Mouse (Mus musculus) MEL (cell line): ENCODE results near the gene Slc15a1. TPM values are rescaled to one million over a fixed set of nuclear protein-coding genes. Genes with fewer than 3 reads are reported as not detected.

Experiments used
- DNase-seq: peaks from one replicate; pipeline ENCODE4 v3.0.0; 2011; ENCODE audit warnings: low read depth, low spot score
- H3K27ac ChIP-seq: 2 replicates; pipeline ENCODE4 v1.5.1; 2012; ENCODE audit warnings: low read depth, mild to moderate bottlenecking, control low read depth, low read length, moderate library complexity; ENCODE audit not compliant: control insufficient read depth
- H3K27me3 ChIP-seq, 2 experiments: fragments of 150-350 bp in 1 of 2; sonication (generic) in 1 of 2; 2 replicates each; pipeline ENCODE4 v1.6.1; 2012; ENCODE audit warnings: low read length in 2 of 2, mild to moderate bottlenecking in 2 of 2, improper control_type of control experiment in 1 of 2, moderate library complexity in 1 of 2; ENCODE audit not compliant: insufficient read depth in 2 of 2, control insufficient read depth in 1 of 2
- H3K36me3 ChIP-seq, 2 experiments: 2 replicates each; pipeline ENCODE4 v1.6.1; 2012 to 2014; ENCODE audit warnings: low read length in 2 of 2, improper control_type of control experiment in 1 of 2, inconsistent platforms in 1 of 2, mild to moderate bottlenecking in 1 of 2; ENCODE audit not compliant: insufficient read depth in 2 of 2, control insufficient read depth in 1 of 2
- H3K4me1 ChIP-seq, 2 experiments: fragments of 150-350 bp in 1 of 2; sonication (generic) in 1 of 2; 2 replicates each; pipeline ENCODE4 v1.6.1; 2012; ENCODE audit warnings: low read length in 2 of 2, improper control_type of control experiment in 1 of 2, mild to moderate bottlenecking in 1 of 2; ENCODE audit not compliant: insufficient read depth in 2 of 2, control insufficient read depth in 1 of 2
- H3K4me3 ChIP-seq, 2 experiments: fragments of 150-350 bp in 1 of 2; sonication (generic) in 1 of 2; 2 replicates each; pipeline ENCODE4 v1.5.1; 2012; ENCODE audit warnings: low read depth in 2 of 2, low read length in 2 of 2, mild to moderate bottlenecking in 2 of 2, moderate library complexity in 2 of 2, control low read depth in 1 of 2, improper control_type of control experiment in 1 of 2; ENCODE audit not compliant: control insufficient read depth in 1 of 2, insufficient read depth in 1 of 2
- H3K79me2 ChIP-seq: 2 replicates; pipeline ENCODE4 v1.6.1; 2012; ENCODE audit warnings: mild to moderate bottlenecking, low read length, moderate library complexity; ENCODE audit not compliant: control insufficient read depth, poor library complexity, insufficient read depth
- H3K9ac ChIP-seq: 2 replicates; pipeline ENCODE4 v1.6.1; 2012; ENCODE audit warnings: low read depth, mild to moderate bottlenecking, control low read depth, low read length, moderate library complexity; ENCODE audit not compliant: control insufficient read depth, poor library complexity, severe bottlenecking
- H3K9me3 ChIP-seq: fragments of 150-350 bp; sonication (generic); replicated peaks from 2 replicates; pipeline ENCODE4 v1.6.1; 2012; ENCODE audit warnings: mild to moderate bottlenecking, low read length, improper control_type of control experiment, moderate library complexity; ENCODE audit not compliant: insufficient read depth
- BHLHE40 ChIP-seq: IDR thresholded peaks from 2 replicates; pipeline ENCODE4 v1.6.1; 2012; ENCODE audit warnings: low read depth, mild to moderate bottlenecking, inconsistent platforms, low read length, improper control_type of control experiment, borderline replicate concordance
- CHD2 ChIP-seq: IDR thresholded peaks from 2 replicates; pipeline ENCODE4 v1.6.1; 2011; ENCODE audit warnings: low read length, improper control_type of control experiment
- CTCF ChIP-seq, 3 experiments: IDR thresholded peaks in 2 of 3; conservative IDR thresholded peaks in 1 of 3; 2 replicates each; pipeline ENCODE4 v1.5.1; 2011 to 2012; ENCODE audit warnings: low read length in 3 of 3, low read depth in 2 of 3, mild to moderate bottlenecking in 2 of 3, improper control_type of control experiment in 1 of 3, inconsistent platforms in 1 of 3, mixed read lengths in 1 of 3, moderate library complexity in 1 of 3; ENCODE audit not compliant: control insufficient read depth in 1 of 3, insufficient read depth in 1 of 3, poor library complexity in 1 of 3, severe bottlenecking in 1 of 3
- E2F4 ChIP-seq: IDR thresholded peaks from 2 replicates; pipeline ENCODE4 v1.6.1; 2011; ENCODE audit warnings: low read depth, low read length, improper control_type of control experiment, borderline replicate concordance
- ELF1 ChIP-seq: IDR thresholded peaks from 2 replicates; pipeline ENCODE4 v1.6.1; 2014; ENCODE audit warnings: low read depth, mild to moderate bottlenecking, inconsistent platforms, low read length, improper control_type of control experiment, moderate library complexity
- EP300 ChIP-seq, 2 experiments: IDR thresholded peaks; 2 replicates each; pipeline ENCODE4 v1.6.1; 2011; ENCODE audit warnings: improper control_type of control experiment in 2 of 2, low read length in 2 of 2, low read depth in 1 of 2, mild to moderate bottlenecking in 1 of 2
- GATA1 ChIP-seq: IDR thresholded peaks from 2 replicates; pipeline ENCODE4 v1.6.1; 2011; ENCODE audit warnings: low read depth, low read length, improper control_type of control experiment
- MAFK ChIP-seq: IDR thresholded peaks from 2 replicates; pipeline ENCODE4 v1.6.1; 2011; ENCODE audit warnings: low read depth, mild to moderate bottlenecking, low read length, improper control_type of control experiment, borderline replicate concordance
- MAX ChIP-seq: IDR thresholded peaks from 2 replicates; pipeline ENCODE4 v1.6.1; 2011; ENCODE audit warnings: low read length, improper control_type of control experiment
- MXI1 ChIP-seq: IDR thresholded peaks from 2 replicates; pipeline ENCODE4 v1.6.1; 2011; ENCODE audit warnings: mild to moderate bottlenecking, low read depth, low read length, improper control_type of control experiment
- MYC ChIP-seq: IDR thresholded peaks from 2 replicates; pipeline ENCODE4 v1.6.1; 2011; ENCODE audit warnings: low read depth, mild to moderate bottlenecking, low read length, improper control_type of control experiment, moderate library complexity
- NELFE ChIP-seq: IDR thresholded peaks from 2 replicates; pipeline ENCODE4 v1.6.1; 2011; ENCODE audit warnings: low read depth, low read length, improper control_type of control experiment
- NRF1 ChIP-seq: IDR thresholded peaks from 2 replicates; pipeline ENCODE4 v1.6.1; 2014; ENCODE audit warnings: low read depth, mild to moderate bottlenecking, inconsistent platforms, low read length, improper control_type of control experiment, moderate library complexity; ENCODE audit not compliant: poor library complexity, insufficient read depth, severe bottlenecking
- POLR2AphosphoS5 ChIP-seq: IDR thresholded peaks from 2 replicates; pipeline ENCODE4 v1.6.1; 2012; ENCODE audit warnings: low read depth, borderline replicate concordance, mild to moderate bottlenecking, inconsistent platforms, low read length, moderate library complexity, mixed read lengths
- RCOR1 ChIP-seq: IDR thresholded peaks from 2 replicates; pipeline ENCODE4 v1.6.1; 2012; ENCODE audit warnings: low read depth, mild to moderate bottlenecking, inconsistent platforms, low read length, improper control_type of control experiment
- TAL1 ChIP-seq: IDR thresholded peaks from 2 replicates; pipeline ENCODE4 v1.6.1; 2012; ENCODE audit warnings: mild to moderate bottlenecking, inconsistent platforms, low read length, moderate library complexity, mixed read lengths
- UBTF ChIP-seq: IDR thresholded peaks from 2 replicates; pipeline ENCODE4 v1.6.1; 2012; ENCODE audit warnings: low read depth, mild to moderate bottlenecking, inconsistent platforms, low read length, improper control_type of control experiment, moderate library complexity, borderline replicate concordance; ENCODE audit not compliant: insufficient read depth
- ZKSCAN1 ChIP-seq: IDR thresholded peaks from 2 replicates; pipeline ENCODE4 v1.6.1; 2012; ENCODE audit warnings: low read depth, mild to moderate bottlenecking, inconsistent platforms, low read length, improper control_type of control experiment, moderate library complexity
- ZNF384 ChIP-seq: IDR thresholded peaks from 2 replicates; pipeline ENCODE4 v1.6.1; 2012; ENCODE audit warnings: low read depth, mild to moderate bottlenecking, inconsistent platforms, low read length, improper control_type of control experiment
- polyA plus RNA-seq, 2 experiments: library from polyadenylated mRNA; stranded (reverse) in 1 of 2; unstranded in 1 of 2; fragments of >175 nt in 1 of 2; fragments of >200 nt in 1 of 2; gene quantifications; 2 replicates each; pipeline versions ENCODE4 v1.2.1 to v1.2.4; 2012; ENCODE audit warnings: low replicate concordance in 2 of 2, low read depth in 1 of 2; ENCODE audit not compliant: insufficient read length in 2 of 2, insufficient read depth in 1 of 2, missing spikeins in 1 of 2
- total RNA-seq: library from RNA; depleted of rRNA; stranded (reverse); fragments of 300-350 nt; gene quantifications from 2 replicates; pipeline ENCODE4 v1.2.3, GENCODE M21; 2012

The Slc15a1 gene
- total and polyA plus RNA-seq, 3 experiments: not detected

GRCm38 (mm10) chr14:121482181-121482580, 22.9 kb downstream of the Slc15a1 start:
- H3K9me3 ChIP-seq: no peaks in the 10 kb centered on the region
- no peak overlapping the region for H3K27ac ChIP-seq
- H3K4me1 ChIP-seq: no peaks in the 10 kb centered on the region
- no peaks in the 10 kb centered on the region for H3K79me2 ChIP-seq
- no peak overlapping the region for H3K9ac ChIP-seq
- H3K4me3 ChIP-seq: no peak overlapping the region
- peaks cover 0 to 1% of the 10 kb centered on the region in 2 experiments; a peak in 1 of 4 replicates for H3K27me3 ChIP-seq
- DNase-seq: no peak
- no peaks in the 10 kb centered on the region for H3K36me3 ChIP-seq
- TF ChIP-seq ELF1: no peak
- no peak for TF ChIP-seq CHD2
- TF ChIP-seq MAX: no peak
- TF ChIP-seq TAL1: no peak
- TF ChIP-seq POLR2AphosphoS5: no peak

GRCm38 (mm10) chr14:121481591-121481990, 23.5 kb downstream of the Slc15a1 start:
- Histone ChIP-seq H3K9me3 (no peaks in the 10 kb centered on the region), H3K4me1 (no peaks in the 10 kb centered on the region), H3K27me3 (peaks cover 0 to 1% of the 10 kb centered on the region in 2 experiments; a peak in 1 of 4 replicates), H3K79me2 (no peaks in the 10 kb centered on the region), H3K4me3 (no peak overlapping the region), H3K9ac (no peak overlapping the region), H3K36me3 (no peaks in the 10 kb centered on the region), H3K27ac (no peak overlapping the region)
- TF ChIP-seq NRF1: no peak
- TF ChIP-seq GATA1: no peak
- TF ChIP-seq E2F4: no peak
- TF ChIP-seq MAFK: no peak
- no peak for TF ChIP-seq ZKSCAN1
- no peak for TF ChIP-seq RCOR1
- TF ChIP-seq NELFE: no peak
- TF ChIP-seq ZNF384: no peak
- TF ChIP-seq BHLHE40: no peak
- no peak for TF ChIP-seq CTCF (IDR thresholded peaks at IDR 0.05 in 2 of 3, conservative IDR thresholded peaks at IDR 0.05 in 1 of 3; ENCODE audit: control insufficient read depth in 1 of 3, insufficient read depth in 1 of 3, low read depth in 2 of 3, low read length in 3 of 3, poor library complexity in 1 of 3, severe bottlenecking in 1 of 3)
- DNase-seq: no peak

- TF ChIP-seq EP300 (IDR thresholded peaks at IDR 0.05; ENCODE audit: low read depth in 1 of 2, low read length in 2 of 2): no peak
- TF ChIP-seq MXI1: no peak
- no peak for TF ChIP-seq UBTF
- TF ChIP-seq MYC: no peak
- no peak overlapping the region for H3K9ac ChIP-seq
- H3K27me3 ChIP-seq: peaks cover 0 to 1% of the 10 kb centered on the region in 2 experiments; a peak in 2 of 4 replicates
- no peaks in the 10 kb centered on the region for H3K4me1 ChIP-seq
- no peaks in the 10 kb centered on the region for H3K36me3 ChIP-seq
- no peak overlapping the region for H3K4me3 ChIP-seq
- no peaks in the 10 kb centered on the region for H3K79me2 ChIP-seq
- H3K27ac ChIP-seq: no peak overlapping the region
- no peak for DNase-seq
- no peaks in the 10 kb centered on the region for H3K9me3 ChIP-seq
Observed at GRCm38 (mm10) chr14:121479096-121479495, 26.0 kb downstream of the Slc15a1 start.
